Mouse (Mus musculus): ENCODE measurements around the gene Col19a1. TPM values are rescaled to one million over a fixed set of nuclear protein-coding genes. Genes with fewer than 3 reads are reported as not detected.

Gene Col19a1
- total RNA-seq, 2 experiments from 2014 or later = 26.1 to 28.3 TPM

DNA sequence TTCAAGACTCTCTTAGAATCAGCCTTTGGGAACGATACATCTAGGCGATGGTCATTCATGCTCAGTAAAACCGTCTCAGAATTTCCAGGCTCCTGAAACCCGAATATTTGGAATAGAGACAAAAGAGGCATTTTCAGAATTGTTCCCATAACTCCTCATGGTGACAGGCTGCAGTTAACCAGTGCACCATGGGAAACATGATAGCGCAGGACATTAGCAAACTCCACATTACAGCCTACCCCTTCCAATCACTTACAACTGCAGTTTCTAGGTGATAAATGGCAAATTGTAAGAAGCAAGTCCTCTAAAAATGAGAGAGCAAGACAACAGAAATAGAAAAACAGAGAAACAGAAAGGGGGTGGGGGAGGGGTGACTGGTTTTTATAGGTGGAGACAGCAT is 116.6 kb downstream of the Col19a1 start:
- no peak for DNase-seq (ENCODE audit: low spot score in 2 of 2)

DNA sequence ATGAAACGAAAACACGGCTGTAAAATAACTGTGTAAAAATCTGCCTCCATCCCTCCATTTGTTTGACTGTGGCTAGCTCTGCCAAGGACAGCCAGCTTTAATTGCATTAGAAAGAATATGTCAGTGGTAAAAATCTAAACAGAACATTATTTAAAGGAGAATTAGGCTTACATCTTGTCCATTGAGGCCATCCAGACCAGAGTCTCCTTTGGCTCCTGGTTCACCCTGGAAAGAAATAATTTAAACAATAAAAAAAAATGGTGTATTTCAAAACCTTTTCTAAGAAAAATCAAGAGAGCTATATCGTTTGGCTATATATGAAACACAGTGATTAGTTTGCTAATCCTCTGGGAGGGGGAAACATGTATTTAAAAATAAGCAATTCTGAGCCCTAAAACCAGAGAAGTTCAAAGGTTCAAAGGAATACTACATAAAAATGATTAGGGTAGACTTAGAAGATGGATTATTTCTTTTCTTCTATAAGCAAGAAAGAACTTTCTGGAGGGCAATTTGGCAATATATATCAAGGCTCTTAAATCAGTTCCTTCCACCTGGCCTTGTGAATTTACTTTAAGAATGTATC is 125.9 kb downstream of the Col19a1 start:
- DNase-seq (ENCODE audit: low spot score in 2 of 2) = no peak

DNA sequence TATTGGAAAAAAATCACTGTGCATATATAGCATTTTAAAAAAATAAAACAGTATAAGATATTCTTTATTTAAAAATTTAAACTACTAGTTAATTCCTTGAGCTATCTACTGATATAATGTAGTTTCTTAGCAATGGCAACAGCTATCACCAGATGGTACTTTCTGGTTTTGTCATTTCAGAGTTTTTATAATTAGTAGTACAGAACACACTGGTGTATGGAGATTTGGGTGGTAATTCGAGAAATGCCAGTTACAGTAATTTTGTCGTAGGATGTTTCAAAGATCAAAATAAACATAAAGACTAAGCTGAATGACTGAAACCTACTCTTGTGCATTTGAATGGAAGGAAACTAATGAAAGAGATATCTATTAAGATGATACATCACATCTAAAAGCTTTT is 129.3 kb downstream of the Col19a1 start:
- DNase-seq (ENCODE audit: low spot score in 2 of 2) = peak in 1 of 2 experiments; percentile 34

GRCm38 (mm10) chr1:24452572-24453269 is 134.6 kb downstream of the Col19a1 start:
- no peak for DNase-seq (ENCODE audit: low spot score in 2 of 2)

DNA sequence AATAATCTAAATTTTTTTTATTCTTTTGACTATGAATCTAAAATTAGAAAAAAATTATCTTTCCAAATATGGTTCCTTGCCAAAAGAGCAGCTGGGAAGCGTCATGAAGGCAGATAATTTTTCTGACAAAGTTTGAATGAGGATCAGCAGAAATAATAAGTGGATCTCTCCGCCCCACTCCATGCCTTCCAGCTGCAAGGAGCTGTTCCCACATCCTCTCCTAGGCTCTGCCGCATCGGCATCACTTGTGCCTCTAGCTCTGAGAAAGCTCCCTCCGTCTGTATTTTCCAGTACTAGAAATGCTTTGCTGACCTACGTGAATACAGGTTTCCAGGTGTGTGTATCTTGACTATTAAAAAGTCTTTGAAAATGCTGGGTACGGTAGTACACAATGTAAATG is 135.1 kb downstream of the Col19a1 start:
- peak; percentile 12 to 34 for DNase-seq (ENCODE audit: low spot score in 2 of 2)

DNA sequence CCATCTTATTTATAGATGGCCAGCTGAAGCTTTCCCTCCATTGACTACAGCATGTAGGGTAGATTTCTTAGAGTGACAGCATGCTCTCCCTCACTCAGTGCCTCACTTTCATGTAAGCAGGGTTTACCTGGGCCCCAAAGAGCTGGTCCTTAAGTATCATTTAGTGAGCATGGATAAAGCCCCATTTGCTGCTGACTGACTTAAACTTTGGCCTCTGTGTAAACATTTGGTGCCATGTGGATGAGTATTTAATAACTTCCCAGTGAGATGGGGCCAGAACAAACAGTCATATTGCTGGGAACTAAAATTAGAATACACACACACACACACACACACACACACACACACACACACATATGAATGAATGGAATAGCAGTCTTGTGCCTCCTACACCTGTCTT is 149.8 kb downstream of the Col19a1 start:
- DNase-seq (ENCODE audit: low spot score in 2 of 2) = no peak

DNA sequence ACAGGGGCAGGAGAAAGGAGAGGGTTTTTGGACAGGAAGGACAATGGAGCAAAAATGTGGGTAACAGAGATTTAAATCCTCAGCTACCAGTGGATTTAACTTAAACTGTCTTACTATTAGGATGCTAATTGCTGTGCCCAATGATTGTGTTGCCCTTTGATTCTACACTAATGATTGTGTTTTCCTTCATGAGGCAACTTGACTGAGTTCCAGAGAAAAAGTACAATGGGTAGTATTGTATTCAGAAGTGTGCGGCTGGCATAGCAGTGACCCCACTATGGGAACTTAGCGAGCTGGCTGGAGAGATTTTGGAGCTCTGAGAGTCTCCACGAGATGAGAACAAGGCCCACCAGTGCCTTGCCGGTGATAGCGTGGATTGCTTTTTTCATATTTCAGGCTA is 159.0 kb downstream of the Col19a1 start:
- no peak for DNase-seq (ENCODE audit: low spot score in 2 of 2)

- DNase-seq (ENCODE audit: low spot score in 2 of 2) = peak; percentile 23 to 66
These were observed 209.0 kb downstream of the Col19a1 start for GRCm38 (mm10) chr1:24378125-24378821.

DNA sequence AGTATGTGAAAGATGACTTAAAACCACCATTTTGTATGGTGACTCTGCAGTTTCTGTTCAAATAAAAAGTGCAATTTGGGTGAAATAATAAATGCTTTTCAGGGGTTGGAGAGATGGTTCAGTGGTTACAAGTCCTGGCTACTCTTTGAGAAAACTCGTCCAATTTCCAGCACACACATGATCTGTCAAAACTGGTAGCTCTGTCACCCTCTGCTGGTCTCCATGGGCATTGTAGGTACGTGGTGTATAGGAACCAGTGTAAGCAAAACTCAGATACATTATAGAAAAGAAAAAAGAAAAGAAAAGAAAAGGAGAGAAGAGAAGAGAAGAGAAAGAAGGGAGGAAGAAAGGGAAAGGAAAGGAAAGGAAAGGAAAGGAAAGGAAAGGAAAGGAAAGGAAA is 212.4 kb downstream of the Col19a1 start:
- DNase-seq (ENCODE audit: low spot score in 2 of 2) = no peak

DNA sequence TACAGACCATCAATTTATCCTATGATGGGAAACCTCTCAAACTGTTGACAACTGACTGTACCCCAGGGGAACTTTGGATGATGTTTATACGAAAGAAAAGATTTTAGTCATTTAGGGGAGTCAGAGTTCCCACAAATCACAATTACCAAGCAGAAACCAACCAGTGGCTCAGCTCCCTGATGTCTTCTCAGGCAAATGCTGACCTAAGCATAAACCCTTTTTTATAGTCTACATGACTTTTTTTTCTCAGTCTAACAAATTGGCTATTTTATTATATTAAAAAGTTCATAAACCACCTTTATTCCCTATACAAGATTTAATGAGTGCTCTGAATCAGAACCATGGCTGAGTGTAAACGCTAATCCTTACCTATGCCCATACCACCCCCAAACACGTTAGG is 213.6 kb downstream of the Col19a1 start:
- no peak for DNase-seq (ENCODE audit: low spot score in 2 of 2)

DNA sequence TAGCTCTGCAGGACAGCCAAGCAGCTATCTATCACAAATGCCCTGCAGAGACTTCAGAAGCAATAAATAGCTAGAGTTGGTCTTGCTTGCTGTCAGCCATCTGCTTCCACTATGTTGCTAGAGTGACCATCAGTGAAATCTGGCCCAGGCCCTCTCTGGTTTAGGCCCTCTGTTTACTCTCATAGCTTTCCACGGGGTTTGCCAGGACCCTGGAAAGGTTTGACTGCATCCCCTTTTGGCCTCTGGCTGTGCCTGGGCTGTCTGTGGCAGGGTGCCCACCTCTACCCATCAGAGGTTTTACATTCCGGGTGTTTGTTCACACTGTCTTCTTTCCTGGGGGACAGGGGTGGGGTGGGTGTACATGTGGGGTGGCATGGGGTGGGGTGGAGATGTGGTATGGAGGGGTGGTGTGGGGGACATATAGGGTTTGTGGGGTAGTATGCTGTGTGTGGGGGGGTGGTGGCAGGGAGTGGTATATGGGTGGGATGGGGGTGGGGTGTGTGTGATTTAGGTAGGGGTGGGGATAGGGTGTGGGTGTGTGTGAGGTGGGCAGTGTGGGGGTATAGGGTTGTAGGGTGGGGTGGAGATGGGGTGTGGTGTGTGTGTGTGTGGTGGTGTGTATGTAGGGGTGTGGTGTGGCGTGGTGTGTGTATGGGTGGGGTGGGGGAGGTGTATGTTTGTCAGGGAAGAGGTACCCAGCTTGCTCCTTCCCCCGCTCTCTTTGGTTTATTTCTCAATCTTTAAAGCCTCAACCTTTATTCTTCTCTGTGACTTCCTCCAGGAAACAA is 214.6 kb downstream of the Col19a1 start:
- DNase-seq (ENCODE audit: low spot score in 2 of 2) = no peak

DNA sequence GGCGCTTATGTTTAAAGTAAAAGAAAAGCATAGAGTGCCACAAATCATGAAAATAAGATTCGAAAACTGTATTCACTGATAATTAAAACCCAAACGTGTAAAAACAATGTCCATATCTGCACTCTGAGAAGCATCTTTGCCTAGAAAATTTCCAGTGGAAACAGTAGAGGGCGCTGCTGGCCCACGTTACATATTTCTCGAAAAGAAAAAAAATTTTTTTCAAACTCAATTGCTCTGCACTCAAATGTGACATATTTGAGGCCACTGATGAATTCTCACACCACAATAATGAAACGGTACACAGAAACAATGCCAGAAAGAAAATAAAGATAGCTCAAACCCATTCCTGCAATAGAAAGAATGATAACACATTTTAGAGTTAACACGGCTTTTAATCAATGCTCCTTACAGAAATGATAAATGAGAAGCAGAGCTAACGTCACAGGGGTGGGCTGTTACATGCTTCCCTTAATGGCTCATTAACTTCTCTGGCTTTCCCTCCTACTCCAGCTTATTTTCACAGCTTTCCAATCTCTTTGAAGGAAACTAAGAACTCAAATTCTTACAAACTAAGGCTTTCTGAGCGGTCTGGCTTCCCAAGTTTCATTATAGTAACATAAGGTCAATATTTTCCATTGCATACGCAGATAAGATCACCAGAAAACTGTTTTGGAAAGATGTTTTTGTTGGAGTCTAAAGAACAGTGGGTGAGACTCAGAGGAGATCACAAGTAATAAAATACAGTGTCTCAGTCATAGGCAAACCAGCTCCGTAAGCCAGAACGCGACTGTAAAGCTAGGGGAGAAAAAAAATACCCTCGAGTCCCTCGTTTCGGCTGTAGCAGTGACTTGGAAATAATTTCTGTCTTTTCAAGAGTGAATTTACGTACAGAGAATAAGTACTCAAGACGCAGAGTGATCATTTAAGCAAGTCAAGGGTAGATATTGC is 219.4 kb downstream of the Col19a1 start:
- DNase-seq (ENCODE audit: low spot score in 2 of 2) = peak; percentile 56 to 67

DNA sequence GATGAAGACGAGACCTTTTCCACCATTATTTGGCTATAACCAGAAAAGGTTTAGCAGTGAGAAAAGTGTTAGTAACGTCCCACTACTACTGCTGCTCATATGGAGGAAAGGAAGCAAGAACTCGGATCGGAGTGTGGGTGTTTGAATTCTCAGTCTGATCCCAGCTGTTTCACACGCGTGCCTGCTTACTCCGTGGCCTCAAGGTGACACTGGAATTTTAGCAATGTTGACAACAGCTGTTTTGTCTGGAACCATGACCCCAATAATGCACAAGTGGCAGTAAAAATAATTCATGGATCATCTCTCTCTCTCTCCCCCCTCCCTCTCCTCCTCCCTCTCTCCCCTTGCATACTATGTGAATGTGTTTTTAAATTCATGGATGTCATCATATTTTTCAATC is 222.5 kb downstream of the Col19a1 start:
- DNase-seq (ENCODE audit: low spot score in 2 of 2) = no peak

- peak; percentile 31 to 63 for DNase-seq (ENCODE audit: low spot score in 2 of 2)
These were observed 225.2 kb downstream of the Col19a1 start for GRCm38 (mm10) chr1:24361990-24362635.

GRCm38 (mm10) chr1:24349462-24350217 is 237.6 kb downstream of the Col19a1 start:
- no peak for DNase-seq (ENCODE audit: low spot score in 2 of 2)

DNA sequence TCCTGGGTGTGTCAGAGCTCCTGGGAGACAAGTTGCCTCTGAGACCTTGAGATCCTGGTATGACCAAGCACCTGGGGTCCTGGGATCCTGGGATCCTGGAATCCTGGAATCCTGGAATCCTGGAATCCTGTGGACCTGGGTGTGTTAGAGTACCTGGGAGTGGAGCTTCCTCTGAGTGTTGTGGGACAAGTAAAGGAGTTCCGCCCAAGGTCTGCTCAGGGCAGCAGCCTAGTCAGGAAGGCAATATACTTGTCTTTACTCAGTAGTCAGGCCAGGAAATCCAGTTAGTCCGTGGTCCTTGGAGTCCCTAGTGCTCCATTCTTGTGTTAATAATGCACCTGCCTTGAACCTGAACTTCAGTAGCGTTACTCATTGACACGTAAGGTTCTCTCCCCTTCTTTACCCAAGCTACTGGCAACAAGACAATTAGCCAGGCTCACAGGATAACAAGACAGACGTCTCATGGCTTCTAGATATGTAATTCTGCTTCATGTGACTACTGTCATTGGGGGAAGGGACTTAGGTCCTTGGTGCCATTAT is 239.6 kb downstream of the Col19a1 start:
- no peak for DNase-seq (ENCODE audit: low spot score in 2 of 2)

DNA sequence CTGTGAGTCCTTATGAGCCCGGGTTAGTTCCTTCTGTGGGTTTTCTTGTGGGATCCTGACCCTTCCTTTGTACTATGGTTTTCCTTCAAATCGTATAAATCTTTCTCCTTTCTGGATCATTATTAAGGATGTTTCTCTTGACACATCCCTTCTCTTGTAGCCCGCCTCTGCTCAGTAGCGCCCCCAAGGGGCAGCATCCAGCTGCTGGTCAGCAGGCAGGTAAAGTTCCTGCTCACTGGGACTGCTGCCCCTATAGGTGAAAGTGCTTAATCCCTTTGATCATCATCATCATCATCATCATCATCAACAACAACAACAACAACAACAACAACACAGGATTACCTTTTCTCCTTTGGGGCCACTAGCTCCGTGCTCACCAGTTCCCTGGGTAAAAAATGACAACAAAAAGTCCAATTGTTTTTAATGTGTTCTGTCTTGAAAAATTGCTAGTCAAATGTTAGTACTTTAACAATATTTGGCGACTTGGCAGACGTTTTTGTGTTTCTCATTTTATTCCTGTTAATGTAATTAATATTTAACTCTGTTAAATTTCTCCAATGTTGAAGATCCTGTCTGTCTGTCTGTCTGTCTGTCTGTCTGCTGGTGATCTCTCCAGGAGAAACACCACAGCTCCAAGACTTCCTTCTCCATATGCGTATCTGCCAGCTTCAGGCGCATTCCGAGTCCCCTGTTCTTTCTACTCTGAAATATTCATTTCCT is 249.6 kb downstream of the Col19a1 start:
- no peak for DNase-seq (ENCODE audit: low spot score in 2 of 2)

DNA sequence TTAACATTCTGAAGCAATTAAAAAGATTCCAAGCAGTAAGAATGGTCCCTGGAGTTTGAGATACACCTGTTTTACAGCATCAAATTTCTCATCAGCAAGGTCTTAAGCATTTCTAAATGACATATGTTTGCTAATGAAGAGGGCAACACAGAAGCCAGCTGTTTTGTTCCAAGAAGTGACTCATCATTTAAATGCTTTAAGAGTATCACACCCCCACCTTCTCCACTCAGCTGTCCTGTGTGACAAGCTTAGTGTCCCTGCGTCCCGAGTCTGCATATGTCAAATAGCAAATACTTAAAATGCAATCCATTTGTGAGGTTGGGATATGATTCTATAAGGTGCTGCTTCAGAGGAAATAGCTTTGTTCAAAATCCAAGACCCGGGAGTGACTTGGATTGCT is 251.2 kb downstream of the Col19a1 start:
- DNase-seq (ENCODE audit: low spot score in 2 of 2) = no peak
